Mouse (Mus musculus): ENCODE results near the gene Samd4b. TPM values are rescaled to one million over a fixed set of nuclear protein-coding genes. Genes with fewer than 3 reads are reported as not detected.
"Not testable (repeated sequence)": the region's sequence is repeated elsewhere in the genome, so short reads cannot be mapped to it uniquely, and the experiment has no call there.

Samd4b gene
- total and polyA plus RNA-seq, 3 experiments: 4.4 to 88.8 (median 75.9) TPM

GRCm38 (mm10) chr7:28545048-28545890, 52.7 kb downstream of the Samd4b start:
- DNase-seq (ENCODE audit: low spot score): no peak
- H3K36me3 ChIP-seq (replicated peaks): no peaks in the 10 kb centered on the region
- no peak for ATAC-seq (ENCODE audit: extremely low read depth, insufficient number of reproducible peaks, low FRiP score, poor library complexity, severe bottlenecking)

GRCm38 (mm10) chr7:28544051-28544601, 53.8 kb downstream of the Samd4b start:
- Histone ChIP-seq H3K27me3 (ENCODE audit: insufficient read depth, low read length) (peaks cover 27% of the 10 kb centered on the region; the same call in 1 of the 2 replicates), H3K36me3 (replicated peaks) (no peaks in the 10 kb centered on the region), H3K4me1 (ENCODE audit: insufficient read depth, low read depth, low read length) (peaks cover 9% of the 10 kb centered on the region), H3K9me3 (replicated peaks) (peaks cover 17% of the 10 kb centered on the region), H3K4me3 (ENCODE audit: low read depth, low read length) (no peak overlapping the region)
- TF ChIP-seq POLR2AphosphoS5 (IDR thresholded peaks at IDR 0.05; ENCODE audit: insufficient replicate concordance, low read depth, low read length) (no peak), TAL1 (conservative IDR thresholded peaks at IDR 0.05; ENCODE audit: low read depth, low read length) (no peak), GATA1 (IDR thresholded peaks at IDR 0.05; ENCODE audit: borderline replicate concordance, low read length) (no peak), GATA2 (IDR thresholded peaks at IDR 0.05; ENCODE audit: borderline replicate concordance, low read depth, low read length) (no peak), CTCF (IDR thresholded peaks at IDR 0.05; ENCODE audit: low read depth, low read length) (no peak)
- DNase-seq (ENCODE audit: low spot score) (no peak), ATAC-seq (ENCODE audit: extremely low read depth, insufficient number of reproducible peaks, low FRiP score, poor library complexity, severe bottlenecking) (no peak)

More at GRCm38 (mm10) chr7:28545048-28545890, 52.7 kb downstream of the Samd4b start:
- TF ChIP-seq GATA2 (IDR thresholded peaks at IDR 0.05; ENCODE audit: borderline replicate concordance, low read depth, low read length) (no peak), POLR2AphosphoS5 (IDR thresholded peaks at IDR 0.05; ENCODE audit: insufficient replicate concordance, low read depth, low read length) (no peak), CTCF (IDR thresholded peaks at IDR 0.05; ENCODE audit: low read depth, low read length) (no peak), TAL1 (conservative IDR thresholded peaks at IDR 0.05; ENCODE audit: low read depth, low read length) (no peak), GATA1 (IDR thresholded peaks at IDR 0.05; ENCODE audit: borderline replicate concordance, low read length) (no peak)
- peaks cover 8% of the 10 kb centered on the region for H3K9me3 ChIP-seq (replicated peaks)
- peaks cover 9% of the 10 kb centered on the region for H3K4me1 ChIP-seq (ENCODE audit: insufficient read depth, low read depth, low read length)
- H3K4me3 ChIP-seq (ENCODE audit: low read depth, low read length): no peak overlapping the region
- peaks cover 27% of the 10 kb centered on the region; the same call in 1 of the 2 replicates for H3K27me3 ChIP-seq (ENCODE audit: insufficient read depth, low read length)

- no peaks in the 10 kb centered on the region for H3K36me3 ChIP-seq (replicated peaks)
- peaks cover 34% of the 10 kb centered on the region for H3K9me3 ChIP-seq (replicated peaks)
- TF ChIP-seq POLR2AphosphoS5 (IDR thresholded peaks at IDR 0.05; ENCODE audit: insufficient replicate concordance, low read depth, low read length): no peak
- TF ChIP-seq TAL1 (conservative IDR thresholded peaks at IDR 0.05; ENCODE audit: low read depth, low read length): no peak
- no peak for TF ChIP-seq GATA2 (IDR thresholded peaks at IDR 0.05; ENCODE audit: borderline replicate concordance, low read depth, low read length)
- H3K4me3 ChIP-seq (ENCODE audit: low read depth, low read length): no peak within 1 kb of the TSS
- H3K27me3 ChIP-seq (ENCODE audit: insufficient read depth, low read length): peaks cover 11% of the 10 kb centered on the region; the same call in 1 of the 2 replicates
- peaks cover 6% of the 10 kb centered on the region for H3K4me1 ChIP-seq (ENCODE audit: insufficient read depth, low read depth, low read length)
- ATAC-seq (ENCODE audit: extremely low read depth, insufficient number of reproducible peaks, low FRiP score, poor library complexity, severe bottlenecking) (no peak), DNase-seq (ENCODE audit: low spot score) (no peak)
These were observed 57.4 kb downstream of the Samd4b start, which contains the start of gene Sycn for GRCm38 (mm10) chr7:28540526-28540925. Gene Sycn, plus strand, starts transcription at chr7:28540885.

GRCm38 (mm10) chr7:28538886-28539285, 59.1 kb downstream of the Samd4b start:
- not testable (repeated sequence) for H3K36me3 ChIP-seq (replicated peaks); DNase-seq (ENCODE audit: low spot score); H3K27me3 ChIP-seq (ENCODE audit: insufficient read depth, low read length); H3K4me3 ChIP-seq (ENCODE audit: low read depth, low read length); ATAC-seq (ENCODE audit: extremely low read depth, insufficient number of reproducible peaks, low FRiP score, poor library complexity, severe bottlenecking); H3K4me1 ChIP-seq (ENCODE audit: insufficient read depth, low read depth, low read length)
- peaks cover 34% of the 10 kb centered on the region for H3K9me3 ChIP-seq (replicated peaks)

- Histone ChIP-seq H3K27me3 (ENCODE audit: insufficient read depth, low read length) (peaks cover 16% of the 10 kb centered on the region; the same call in 1 of the 2 replicates), H3K36me3 (replicated peaks) (no peaks in the 10 kb centered on the region), H3K4me1 (ENCODE audit: insufficient read depth, low read depth, low read length) (peaks cover 6% of the 10 kb centered on the region), H3K9me3 (replicated peaks) (no peaks in the 10 kb centered on the region), H3K4me3 (ENCODE audit: low read depth, low read length) (no peak overlapping the region)
- DNase-seq (ENCODE audit: low spot score) (no peak), ATAC-seq (ENCODE audit: extremely low read depth, insufficient number of reproducible peaks, low FRiP score, poor library complexity, severe bottlenecking) (no peak)
- no peak for TF ChIP-seq TAL1 (conservative IDR thresholded peaks at IDR 0.05; ENCODE audit: low read depth, low read length)
These were observed 65.9 kb downstream of the Samd4b start for GRCm38 (mm10) chr7:28532005-28532404.

- Histone ChIP-seq H3K9me3 (replicated peaks) (no peaks in the 10 kb centered on the region), H3K36me3 (replicated peaks) (no peaks in the 10 kb centered on the region), H3K4me1 (ENCODE audit: insufficient read depth, low read depth, low read length) (peaks cover 6% of the 10 kb centered on the region), H3K4me3 (ENCODE audit: low read depth, low read length) (no peak overlapping the region), H3K27me3 (ENCODE audit: insufficient read depth, low read length) (peaks cover 21% of the 10 kb centered on the region; the same call in 1 of the 2 replicates)
- DNase-seq (ENCODE audit: low spot score) (peak; percentile 77), ATAC-seq (ENCODE audit: extremely low read depth, insufficient number of reproducible peaks, low FRiP score, poor library complexity, severe bottlenecking) (0 out of 2 replicates have a peak, but pooled peaks have one; percentile 34)
- TF ChIP-seq POLR2AphosphoS5 (IDR thresholded peaks at IDR 0.05; ENCODE audit: insufficient replicate concordance, low read depth, low read length) (no peak), CTCF (IDR thresholded peaks at IDR 0.05; ENCODE audit: low read depth, low read length) (no peak; the same call in 1 of the 2 replicates), TAL1 (conservative IDR thresholded peaks at IDR 0.05; ENCODE audit: low read depth, low read length) (no peak), GATA1 (IDR thresholded peaks at IDR 0.05; ENCODE audit: borderline replicate concordance, low read length) (no peak), GATA2 (IDR thresholded peaks at IDR 0.05; ENCODE audit: borderline replicate concordance, low read depth, low read length) (no peak)
These were observed 69.8 kb downstream of the Samd4b start for GRCm38 (mm10) chr7:28527922-28528719.

- H3K4me3 ChIP-seq (ENCODE audit: low read depth, low read length); ATAC-seq (ENCODE audit: extremely low read depth, insufficient number of reproducible peaks, low FRiP score, poor library complexity, severe bottlenecking): not testable (repeated sequence)
These were observed 75.4 kb downstream of the Samd4b start, which contains the start of gene Ifnl3 for GRCm38 (mm10) chr7:28522536-28522935. Gene Ifnl3, plus strand, starts transcription at chr7:28522836.

More at GRCm38 (mm10) chr7:28522536-28522935, 75.4 kb downstream of the Samd4b start, which contains the start of gene Ifnl3:
- H3K36me3 ChIP-seq (replicated peaks); H3K4me1 ChIP-seq (ENCODE audit: insufficient read depth, low read depth, low read length); DNase-seq (ENCODE audit: low spot score); H3K9me3 ChIP-seq (replicated peaks): not testable (repeated sequence)
- peaks cover 11% of the 10 kb centered on the region for H3K27me3 ChIP-seq (ENCODE audit: insufficient read depth, low read length)
